Mouse (Mus musculus): ENCODE results near the gene Kdm8. TPM values are rescaled to one million over a fixed set of nuclear protein-coding genes. Genes with fewer than 3 reads are reported as not detected.
"Not testable (repeated sequence)": the region's sequence is repeated elsewhere in the genome, so short reads cannot be mapped to it uniquely, and the experiment has no call there.

Kdm8 gene
- polyA plus RNA-seq, 1 experiment from 2014 or later = 5.2 TPM

- WGBS = 95% methylated on average over 1 of the region's 2 CpGs
- no peak overlapping the region for H3K4me2 ChIP-seq (ENCODE audit: low read length)
- no peak overlapping the region for H3K4me3 ChIP-seq (ENCODE audit: low read depth, low read length)
- H3K9ac ChIP-seq (ENCODE audit: low read length) = no peak overlapping the region
- no peaks in the 10 kb centered on the region for H3K9me3 ChIP-seq (replicated peaks; ENCODE audit: control insufficient read depth, low read length)
- DNase-seq (ENCODE audit: low spot score) (no peak), ATAC-seq (no peak)
- H3K27ac ChIP-seq (ENCODE audit: low read depth, low read length) = no peak overlapping the region
- H3K4me1 ChIP-seq (ENCODE audit: control insufficient read depth, insufficient read depth, low read length) = no peaks in the 10 kb centered on the region
- H3K36me3 ChIP-seq (ENCODE audit: control insufficient read depth, insufficient read depth, low read length) = no peaks in the 10 kb centered on the region
- 0 out of 2 replicates have a peak, but pooled peaks cover 3% of the 10 kb centered on the region for H3K27me3 ChIP-seq (replicated peaks; ENCODE audit: control insufficient read depth, insufficient read depth, low read length)
Observed at GRCm38 (mm10) chr7:125421911-125422310, 22.6 kb upstream of the Kdm8 start.

GRCm38 (mm10) chr7:125423056-125423455 lies 21.4 kb upstream of the Kdm8 start:
- Histone ChIP-seq H3K36me3 (ENCODE audit: control insufficient read depth, insufficient read depth, low read length) (no peaks in the 10 kb centered on the region), H3K9ac (ENCODE audit: low read length) (no peak overlapping the region), H3K9me3 (replicated peaks; ENCODE audit: control insufficient read depth, low read length) (no peaks in the 10 kb centered on the region), H3K4me3 (ENCODE audit: low read depth, low read length) (no peak overlapping the region), H3K27me3 (replicated peaks; ENCODE audit: control insufficient read depth, insufficient read depth, low read length) (0 out of 2 replicates have a peak, but pooled peaks cover 3% of the 10 kb centered on the region), H3K4me1 (ENCODE audit: control insufficient read depth, insufficient read depth, low read length) (no peaks in the 10 kb centered on the region), H3K4me2 (ENCODE audit: low read length) (no peak overlapping the region), H3K27ac (ENCODE audit: low read depth, low read length) (no peak overlapping the region)
- no peak for DNase-seq (ENCODE audit: low spot score)
- no peak for ATAC-seq
- 76% methylated on average over 3 of the region's 3 CpGs for WGBS

- no peaks in the 10 kb centered on the region for H3K4me1 ChIP-seq (ENCODE audit: control insufficient read depth, insufficient read depth, low read length)
- DNase-seq (ENCODE audit: low spot score) (peak; percentile 19), ATAC-seq (no peak)
- H3K4me2 ChIP-seq (ENCODE audit: low read length) = no peak overlapping the region
- 73% methylated on average over 12 of the region's 12 CpGs for WGBS
- H3K27me3 ChIP-seq (replicated peaks; ENCODE audit: control insufficient read depth, insufficient read depth, low read length) = no peaks in the 10 kb centered on the region
- H3K9ac ChIP-seq (ENCODE audit: low read length) = no peak overlapping the region
- no peaks in the 10 kb centered on the region for H3K36me3 ChIP-seq (ENCODE audit: control insufficient read depth, insufficient read depth, low read length)
- no peak overlapping the region for H3K27ac ChIP-seq (ENCODE audit: low read depth, low read length)
- H3K4me3 ChIP-seq (ENCODE audit: low read depth, low read length) = no peak overlapping the region
- H3K9me3 ChIP-seq (replicated peaks; ENCODE audit: control insufficient read depth, low read length) = no peaks in the 10 kb centered on the region; the same call in 1 of the 2 replicates
Observed at GRCm38 (mm10) chr7:125427492-125428090, 16.9 kb upstream of the Kdm8 start.

- no peaks in the 10 kb centered on the region; the same call in 1 of the 2 replicates for H3K9me3 ChIP-seq (replicated peaks; ENCODE audit: control insufficient read depth, low read length)
- ATAC-seq (no peak), DNase-seq (ENCODE audit: low spot score) (no peak)
- H3K27ac ChIP-seq (ENCODE audit: low read depth, low read length) = no peak overlapping the region
- no peak overlapping the region for H3K4me2 ChIP-seq (ENCODE audit: low read length)
- no peaks in the 10 kb centered on the region for H3K36me3 ChIP-seq (ENCODE audit: control insufficient read depth, insufficient read depth, low read length)
- no peak overlapping the region for H3K9ac ChIP-seq (ENCODE audit: low read length)
- 80% methylated on average over 7 of the region's 7 CpGs for WGBS
- H3K4me1 ChIP-seq (ENCODE audit: control insufficient read depth, insufficient read depth, low read length) = no peaks in the 10 kb centered on the region
- no peak overlapping the region for H3K4me3 ChIP-seq (ENCODE audit: low read depth, low read length)
- H3K27me3 ChIP-seq (replicated peaks; ENCODE audit: control insufficient read depth, insufficient read depth, low read length) = no peaks in the 10 kb centered on the region
Observed at GRCm38 (mm10) chr7:125428381-125428780, 16.1 kb upstream of the Kdm8 start.

- H3K27ac ChIP-seq (ENCODE audit: low read depth, low read length); H3K27me3 ChIP-seq (replicated peaks; ENCODE audit: control insufficient read depth, insufficient read depth, low read length); H3K9ac ChIP-seq (ENCODE audit: low read length); H3K36me3 ChIP-seq (ENCODE audit: control insufficient read depth, insufficient read depth, low read length); H3K4me1 ChIP-seq (ENCODE audit: control insufficient read depth, insufficient read depth, low read length); DNase-seq (ENCODE audit: low spot score); H3K9me3 ChIP-seq (replicated peaks; ENCODE audit: control insufficient read depth, low read length); H3K4me2 ChIP-seq (ENCODE audit: low read length); H3K4me3 ChIP-seq (ENCODE audit: low read depth, low read length); ATAC-seq: not testable (repeated sequence)
- 80% methylated on average over 5 of the region's 5 CpGs for WGBS
Observed at GRCm38 (mm10) chr7:125428816-125429500, 15.5 kb upstream of the Kdm8 start.

GRCm38 (mm10) chr7:125430170-125430842 lies 14.2 kb upstream of the Kdm8 start:
- no peaks in the 10 kb centered on the region for H3K4me1 ChIP-seq (ENCODE audit: control insufficient read depth, insufficient read depth, low read length)
- H3K4me3 ChIP-seq (ENCODE audit: low read depth, low read length) = no peak overlapping the region
- H3K36me3 ChIP-seq (ENCODE audit: control insufficient read depth, insufficient read depth, low read length) = no peaks in the 10 kb centered on the region
- H3K9me3 ChIP-seq (replicated peaks; ENCODE audit: control insufficient read depth, low read length) = no peaks in the 10 kb centered on the region; the same call in 1 of the 2 replicates
- DNase-seq (ENCODE audit: low spot score) (no peak), ATAC-seq (no peak)
- H3K4me2 ChIP-seq (ENCODE audit: low read length) = no peak overlapping the region
- no peak overlapping the region for H3K27ac ChIP-seq (ENCODE audit: low read depth, low read length)
- no peak overlapping the region for H3K9ac ChIP-seq (ENCODE audit: low read length)
- 73% methylated on average over 7 of the region's 7 CpGs for WGBS
- no peaks in the 10 kb centered on the region for H3K27me3 ChIP-seq (replicated peaks; ENCODE audit: control insufficient read depth, insufficient read depth, low read length)

GRCm38 (mm10) chr7:125433874-125434273 lies 10.6 kb upstream of the Kdm8 start:
- Histone ChIP-seq H3K27me3 (replicated peaks; ENCODE audit: control insufficient read depth, insufficient read depth, low read length) (no peaks in the 10 kb centered on the region), H3K36me3 (ENCODE audit: control insufficient read depth, insufficient read depth, low read length) (no peaks in the 10 kb centered on the region), H3K9ac (ENCODE audit: low read length) (no peak overlapping the region), H3K4me2 (ENCODE audit: low read length) (no peak overlapping the region), H3K4me3 (ENCODE audit: low read depth, low read length) (no peak overlapping the region), H3K4me1 (ENCODE audit: control insufficient read depth, insufficient read depth, low read length) (no peaks in the 10 kb centered on the region), H3K9me3 (replicated peaks; ENCODE audit: control insufficient read depth, low read length) (no peaks in the 10 kb centered on the region; the same call in 1 of the 2 replicates), H3K27ac (ENCODE audit: low read depth, low read length) (no peak overlapping the region)
- WGBS = 89% methylated on average over 3 of the region's 3 CpGs
- DNase-seq (ENCODE audit: low spot score) = no peak
- no peak for ATAC-seq

- Histone ChIP-seq H3K9me3 (replicated peaks; ENCODE audit: control insufficient read depth, low read length) (no peaks in the 10 kb centered on the region; the same call in 1 of the 2 replicates), H3K27ac (ENCODE audit: low read depth, low read length) (0 out of 2 replicates have a peak overlapping the region, but pooled peaks have one; percentile 0), H3K4me1 (ENCODE audit: control insufficient read depth, insufficient read depth, low read length) (no peaks in the 10 kb centered on the region), H3K4me3 (ENCODE audit: low read depth, low read length) (no peak overlapping the region), H3K9ac (ENCODE audit: low read length) (0 out of 2 replicates have a peak overlapping the region, but pooled peaks have one; percentile 7), H3K36me3 (ENCODE audit: control insufficient read depth, insufficient read depth, low read length) (no peaks in the 10 kb centered on the region), H3K4me2 (ENCODE audit: low read length) (no peak overlapping the region), H3K27me3 (replicated peaks; ENCODE audit: control insufficient read depth, insufficient read depth, low read length) (no peaks in the 10 kb centered on the region)
- DNase-seq (ENCODE audit: low spot score) = peak; percentile 20
- ATAC-seq = peak; percentile 42; the same call in 1 of the 2 replicates
- 52% methylated on average over 8 of the region's 8 CpGs for WGBS
Observed at GRCm38 (mm10) chr7:125434666-125435290, 9.7 kb upstream of the Kdm8 start.
